Mouse (Mus musculus): ENCODE data around the gene Gm4763. TPM values are rescaled to one million over a fixed set of nuclear protein-coding genes. Genes with fewer than 3 reads are reported as not detected.

Gene Gm4763
- not detected for polyA plus RNA-seq (2012; fragmentation: generic; extraction: Trizol)

GRCm38 (mm10) chr7:24726808-24727207, at the start of gene Gm4763:
Gene Gm4763 (minus strand): TSS chr7:24726908.

DNA sequence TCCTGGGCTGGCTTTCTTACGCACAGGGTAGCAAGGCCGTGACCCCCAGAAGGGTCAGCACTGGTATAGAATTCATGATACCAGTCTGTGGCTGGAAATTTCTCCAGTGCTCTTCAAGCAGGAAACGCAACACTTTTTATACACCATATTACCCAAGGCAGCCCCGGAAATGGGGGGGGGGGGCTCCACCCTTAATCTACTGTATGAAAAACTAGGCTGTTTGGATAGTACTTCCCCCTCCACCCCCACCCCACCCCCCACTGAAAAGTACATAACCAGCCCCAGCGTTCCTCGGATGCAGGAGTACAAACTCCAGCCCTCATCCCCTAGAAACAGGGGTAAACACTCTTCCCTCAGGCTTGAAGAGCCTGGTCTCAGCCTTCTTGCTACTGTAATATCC, 33.5 kb upstream of the Gm4763 start, which contains the start of gene Cd177:
Cd177 (minus strand) TSS at position 101 of the 400 bp plus-strand sequence.

DNA sequence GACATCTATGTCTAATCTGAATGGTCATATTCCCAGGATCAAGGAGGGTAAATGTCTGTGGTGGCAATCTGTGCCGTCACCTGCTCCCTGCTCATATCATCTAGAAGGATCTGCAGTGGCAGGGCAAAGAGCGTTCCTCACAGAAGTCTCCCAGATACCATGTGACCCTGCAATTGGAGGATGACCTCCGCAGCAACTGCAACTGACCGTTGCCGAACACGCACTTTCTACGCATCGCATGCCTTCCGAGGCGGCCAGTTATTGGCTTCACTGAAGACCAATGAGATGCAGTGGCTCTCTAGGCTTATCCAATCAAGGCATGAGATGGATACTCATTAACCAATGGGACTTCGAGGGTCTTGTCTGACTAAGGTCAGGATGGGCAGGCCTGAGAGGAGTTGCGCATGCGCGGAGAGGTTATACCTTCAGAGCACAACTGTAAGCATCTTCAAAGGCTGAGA, 17.8 kb downstream of the Gm4763 start, which contains the start of gene BC049730:
BC049730 (plus strand) TSS at position 411 of the 461 bp plus-strand sequence.

GRCm38 (mm10) chr7:24676575-24676974, 50.1 kb downstream of the Gm4763 start, which contains the start of gene Tex101:
Gene Tex101 (minus strand): TSS chr7:24676675.

Other genes with a start within 250 kb of the Gm4763 start
- gene Cadm4, start 244.9 kb downstream of the Gm4763 start, polyA plus RNA-seq (2012; fragmentation: generic; extraction: Trizol) = under 1 TPM; 0.27 to 0.57 TPM
- gene Zfp428, start 219.9 kb downstream of the Gm4763 start, polyA plus RNA-seq (2012; fragmentation: generic; extraction: Trizol) = 10 to 100 TPM; 25.3 to 58.2 TPM
- under 1 TPM; 0.06 to 0.09 TPM for gene AC161166.1, start 214.5 kb downstream of the Gm4763 start, polyA plus RNA-seq (2012; fragmentation: generic; extraction: Trizol)
- 10 to 100 TPM in 1 of 2 experiments, 1 to 10 TPM in 1; 2.1 to 10.9 TPM for gene Irgq, start 196.2 kb downstream of the Gm4763 start, polyA plus RNA-seq (2012; fragmentation: generic; extraction: Trizol)
- under 1 TPM in 1 of 2 experiments, not detected in 1; 0.13 TPM for gene Pinlyp, start 180.8 kb downstream of the Gm4763 start, polyA plus RNA-seq (2012; fragmentation: generic; extraction: Trizol)
- gene Xrcc1, start 180.6 kb downstream of the Gm4763 start, polyA plus RNA-seq (2012; fragmentation: generic; extraction: Trizol) = 10 to 100 TPM; 39.6 to 44.0 TPM
- gene Ethe1, start 139.4 kb downstream of the Gm4763 start, polyA plus RNA-seq (2012; fragmentation: generic; extraction: Trizol) = 10 to 100 TPM; 13.1 to 29.9 TPM
- under 1 TPM in 1 of 2 experiments, not detected in 1; 0.05 TPM for gene Zfp575, start 139.3 kb downstream of the Gm4763 start, polyA plus RNA-seq (2012; fragmentation: generic; extraction: Trizol)
- gene Phldb3, start 116.1 kb downstream of the Gm4763 start, polyA plus RNA-seq (2012; fragmentation: generic; extraction: Trizol) = under 1 TPM; 0.46 to 0.84 TPM
- gene Lypd3, start 90.4 kb downstream of the Gm4763 start, polyA plus RNA-seq (2012; fragmentation: generic; extraction: Trizol) = not detected
- under 1 TPM in 1 of 2 experiments, not detected in 1; 0.05 TPM for gene Tex101, start 50.2 kb downstream of the Gm4763 start, polyA plus RNA-seq (2012; fragmentation: generic; extraction: Trizol)
- not detected for gene BC049730, start 17.7 kb downstream of the Gm4763 start, polyA plus RNA-seq (2012; fragmentation: generic; extraction: Trizol)
- gene Cd177, start 33.4 kb upstream of the Gm4763 start, polyA plus RNA-seq (2012; fragmentation: generic; extraction: Trizol) = not detected
- not detected for gene Ceacam10, start 50.3 kb upstream of the Gm4763 start, polyA plus RNA-seq (2012; fragmentation: generic; extraction: Trizol)
- gene Gm9844, start 135.3 kb upstream of the Gm4763 start, polyA plus RNA-seq (2012; fragmentation: generic; extraction: Trizol) = 10 to 100 TPM; 16.1 to 25.5 TPM
- gene Lypd4, start 143.0 kb upstream of the Gm4763 start, polyA plus RNA-seq (2012; fragmentation: generic; extraction: Trizol) = not detected
- not detected for gene Dmrtc2, start 143.1 kb upstream of the Gm4763 start, polyA plus RNA-seq (2012; fragmentation: generic; extraction: Trizol)
- gene Rps19, start 157.5 kb upstream of the Gm4763 start, polyA plus RNA-seq (2012; fragmentation: generic; extraction: Trizol) = 1,000 to 10,000 TPM; 2,288 to 3,093 TPM
- under 1 TPM; 0.08 to 0.57 TPM for gene Cd79a, start 170.5 kb upstream of the Gm4763 start, polyA plus RNA-seq (2012; fragmentation: generic; extraction: Trizol)
- 10 to 100 TPM; 27.6 to 54.0 TPM for gene Arhgef1, start 176.0 kb upstream of the Gm4763 start, polyA plus RNA-seq (2012; fragmentation: generic; extraction: Trizol)
- gene Gm4881, start 217.6 kb upstream of the Gm4763 start, polyA plus RNA-seq (2012; fragmentation: generic; extraction: Trizol) = not detected
- 100 to 1,000 TPM; 313 to 446 TPM for gene Rabac1, start 245.8 kb upstream of the Gm4763 start, polyA plus RNA-seq (2012; fragmentation: generic; extraction: Trizol)